Mouse (Mus musculus): ENCODE measurements around the gene Fancc.
"Not testable (repeated sequence)": the region's sequence is repeated elsewhere in the genome, so short reads cannot be mapped to it uniquely, and the experiment has no call there.

Fancc gene

DNA sequence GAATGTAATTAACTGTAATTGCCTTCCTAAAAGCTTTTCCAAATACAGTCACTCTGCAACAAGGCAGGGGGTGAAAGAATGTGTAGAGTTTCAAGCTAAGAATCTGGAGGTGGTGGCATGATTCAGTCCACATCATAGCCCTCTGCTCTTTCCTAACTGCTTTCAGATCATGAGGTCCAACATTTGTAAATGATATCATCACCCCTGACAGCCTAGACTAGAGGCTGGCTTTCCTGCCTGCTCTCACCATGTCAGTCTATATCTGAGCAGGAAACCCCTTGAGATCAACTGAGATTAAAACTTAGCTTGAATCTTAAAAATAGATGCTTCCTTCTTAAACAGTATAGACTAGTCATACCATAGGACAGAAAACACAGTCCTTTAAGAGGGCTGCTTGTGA, 75.9 kb downstream of the Fancc start:
- no peak for DNase-seq (ENCODE audit: low spot score)

DNA sequence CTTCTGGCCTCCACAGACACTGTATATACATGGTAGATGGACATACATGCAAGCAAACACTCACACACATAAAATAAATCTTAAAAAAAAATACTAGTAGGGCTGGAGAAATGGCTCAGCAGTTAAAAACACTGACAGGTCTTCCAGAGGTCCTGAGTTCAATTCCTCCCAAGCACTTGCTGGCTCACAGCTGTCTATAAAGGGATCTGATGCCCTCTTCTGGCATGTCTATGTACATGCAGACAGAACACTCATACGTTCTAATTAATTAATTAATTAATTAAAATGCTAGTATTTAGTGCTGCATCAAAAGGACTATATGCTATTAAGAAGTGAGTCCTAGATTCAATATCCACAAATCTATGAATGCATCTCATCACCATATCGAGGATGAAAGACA, 78.9 kb downstream of the Fancc start:
- DNase-seq (ENCODE audit: low spot score): no peak

DNA sequence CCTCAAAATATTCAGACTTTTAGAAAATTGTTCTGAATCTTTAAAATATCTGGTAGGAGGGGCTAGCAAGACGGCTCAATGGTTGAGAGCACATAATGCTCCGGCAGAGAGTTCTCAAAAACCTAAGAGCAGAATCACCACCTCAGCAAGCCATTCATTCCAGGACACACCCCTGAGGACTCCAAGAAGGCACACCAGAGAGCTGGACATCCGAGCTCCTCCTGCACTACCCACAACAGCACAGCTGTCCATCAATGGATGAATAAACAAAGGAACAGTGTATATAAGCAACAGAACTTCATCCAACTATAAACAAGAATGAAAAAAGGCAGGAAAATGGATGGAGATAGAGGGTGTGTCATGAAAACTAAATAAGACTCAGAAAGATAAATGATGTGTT, 80.3 kb downstream of the Fancc start:
- no peak for DNase-seq (ENCODE audit: low spot score)

DNA sequence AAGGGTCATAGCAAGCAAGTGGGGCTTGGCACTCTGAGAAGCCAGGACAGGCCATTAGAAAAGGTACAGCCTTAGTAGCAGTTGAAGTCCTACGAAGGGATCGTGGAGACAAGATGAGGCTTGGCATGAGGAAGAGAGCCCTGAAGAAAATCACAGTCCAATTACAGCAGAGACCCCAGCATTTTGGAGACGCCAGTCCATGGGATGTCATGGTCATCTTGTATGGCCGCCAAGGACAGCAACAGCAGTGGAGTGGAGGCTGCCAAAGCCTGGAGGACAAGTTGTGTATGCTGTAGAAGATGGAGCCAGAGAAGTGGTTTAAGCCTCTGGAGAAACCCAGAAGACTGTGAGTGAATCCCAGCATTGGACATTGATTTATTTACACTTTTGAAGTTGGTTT, 84.4 kb downstream of the Fancc start:
- DNase-seq (ENCODE audit: low spot score): no peak

DNA sequence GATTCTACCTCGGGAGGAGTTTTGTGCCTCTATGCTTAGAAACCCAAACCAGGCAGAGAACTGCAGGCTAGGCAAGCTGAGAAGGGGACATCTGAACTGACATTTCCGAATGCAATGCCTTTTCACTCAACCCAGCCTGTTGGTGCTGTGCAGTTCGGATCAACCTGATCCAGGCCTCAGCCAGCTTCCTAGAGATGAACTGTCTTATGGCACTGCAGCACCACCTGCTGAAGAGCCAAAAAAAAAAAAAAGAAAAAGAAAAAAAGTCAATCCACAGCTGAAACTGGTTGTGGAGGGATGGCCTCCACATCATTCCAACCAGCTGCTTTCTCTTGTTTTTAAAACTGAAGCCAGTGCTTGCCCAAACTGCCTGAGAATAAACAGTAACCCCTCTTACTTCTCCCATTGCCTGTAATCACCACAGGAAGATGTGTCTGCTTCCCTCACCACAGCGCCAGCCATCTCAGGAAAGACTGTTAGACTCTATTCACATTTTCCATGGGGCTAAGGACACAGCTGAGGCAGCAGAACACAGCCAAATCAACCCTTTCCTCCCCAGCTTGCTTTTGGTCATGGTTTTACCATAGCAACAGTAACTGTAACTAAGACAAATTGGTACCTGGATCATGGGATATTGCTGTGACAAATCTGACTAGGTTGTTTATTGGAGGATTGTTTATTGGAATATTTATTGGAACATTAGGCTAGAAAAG, 85.6 kb downstream of the Fancc start:
- no peak for DNase-seq (ENCODE audit: low spot score)

DNA sequence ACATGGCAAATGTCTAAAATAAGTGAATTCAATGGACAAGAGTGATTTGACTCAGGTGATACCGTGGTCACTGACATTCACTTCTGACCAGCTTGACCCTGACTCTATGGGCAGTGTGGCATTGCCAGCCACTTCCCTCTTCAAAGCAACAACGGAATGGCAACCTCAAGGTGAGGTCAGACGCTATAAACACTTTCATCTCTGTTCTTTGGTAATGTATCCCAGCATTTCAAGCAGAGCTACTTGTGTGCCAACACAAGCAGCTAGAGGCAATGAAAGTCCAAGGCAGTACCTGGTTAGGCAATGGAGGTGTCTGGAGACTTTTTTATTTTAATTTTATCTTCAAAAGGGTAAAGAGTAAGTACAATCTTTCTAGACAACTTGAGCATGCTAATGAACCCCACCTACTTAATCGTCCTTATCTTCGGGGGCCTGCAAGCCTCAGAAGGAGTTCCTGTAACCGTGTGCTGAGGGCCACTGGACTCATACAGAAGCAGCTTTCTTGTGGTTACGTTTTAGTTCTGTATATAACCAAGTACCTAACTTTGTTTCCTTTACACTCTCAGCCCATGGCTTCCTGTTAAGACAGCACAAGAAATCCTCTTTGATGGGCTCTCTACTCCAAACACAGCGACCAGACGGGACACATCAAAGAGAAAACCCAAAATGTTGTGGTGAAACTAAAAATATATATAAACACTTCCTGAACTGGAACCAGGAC, 86.3 kb downstream of the Fancc start:
- DNase-seq (ENCODE audit: low spot score): no peak

DNA sequence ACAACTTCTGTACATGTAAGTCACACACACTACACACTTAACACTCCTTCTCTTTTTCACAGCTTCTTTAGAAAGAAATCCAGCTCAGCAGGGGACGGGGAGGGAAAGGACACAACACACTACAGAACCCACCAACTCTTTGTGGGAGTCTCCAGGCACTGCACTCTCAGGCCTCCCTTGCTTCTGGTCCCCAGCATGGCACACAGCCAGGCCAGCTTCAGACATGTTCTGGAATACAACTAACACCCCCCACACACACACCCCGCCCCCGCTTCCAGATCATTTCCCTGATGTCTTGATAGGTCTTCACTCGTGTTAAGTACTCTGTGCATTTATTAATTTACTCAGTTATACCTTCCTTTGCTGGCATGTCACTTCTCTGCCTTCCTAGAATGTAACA, 91.9 kb downstream of the Fancc start:
- DNase-seq (ENCODE audit: low spot score): no peak

DNA sequence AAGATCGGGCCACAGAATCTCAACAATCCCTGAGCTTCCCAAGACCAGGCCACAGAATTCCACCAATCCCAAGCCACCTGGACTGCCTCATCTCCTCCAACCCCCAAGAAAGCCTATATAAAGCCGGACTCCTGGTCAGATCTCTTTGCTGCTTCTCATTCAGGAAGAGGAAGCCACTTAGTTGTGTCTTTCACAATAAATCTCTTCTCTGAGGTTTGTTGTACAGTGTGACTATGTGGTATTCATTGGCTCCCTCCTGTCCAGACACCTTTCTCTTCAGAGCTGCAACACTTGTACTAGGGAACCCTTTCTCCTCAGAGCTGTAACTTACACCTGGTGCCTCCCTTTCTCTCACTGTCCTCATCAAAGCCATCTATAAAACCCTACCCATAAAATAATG, 92.4 kb downstream of the Fancc start:
- no peak for DNase-seq (ENCODE audit: low spot score)

DNA sequence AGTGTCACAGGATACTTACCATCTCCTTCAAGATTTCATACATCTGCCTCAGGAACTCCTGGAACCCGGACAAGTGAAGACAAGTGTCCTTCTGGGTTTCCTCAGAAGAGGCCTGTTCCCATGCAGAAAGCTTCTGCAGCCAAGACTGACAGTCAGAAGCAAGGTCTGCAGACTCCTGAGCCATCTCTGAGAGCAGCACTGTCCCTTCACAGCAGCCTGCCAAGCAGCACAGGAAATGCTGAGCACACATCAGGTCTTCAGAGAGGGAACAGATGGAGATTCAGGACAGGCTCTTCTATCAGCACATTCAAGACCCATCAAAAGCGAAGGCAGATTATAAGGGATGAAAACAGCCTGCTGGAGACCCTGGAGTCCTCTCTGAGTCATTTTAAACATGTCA, 94.3 kb downstream of the Fancc start:
- DNase-seq (ENCODE audit: low spot score): no peak

DNA sequence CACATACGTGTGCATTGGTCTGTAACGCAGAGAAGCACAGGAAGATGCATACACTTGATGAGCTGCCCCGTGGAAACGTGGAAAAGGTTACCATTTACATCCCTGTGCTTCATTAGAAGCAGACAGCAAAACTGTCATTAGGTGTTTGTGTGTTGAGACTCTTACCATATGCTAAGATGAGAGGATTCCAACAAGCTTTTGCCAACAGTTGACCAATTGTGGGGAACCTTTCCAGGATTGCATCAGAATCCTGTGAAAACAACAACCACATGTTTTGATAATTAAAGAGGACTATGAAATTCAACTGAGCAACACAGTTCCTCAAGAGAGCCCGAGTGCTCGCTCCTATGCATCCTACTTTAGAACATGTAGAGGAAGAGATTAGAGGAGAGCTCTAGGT, 97.0 kb downstream of the Fancc start:
- DNase-seq (ENCODE audit: low spot score): peak; percentile 90

DNA sequence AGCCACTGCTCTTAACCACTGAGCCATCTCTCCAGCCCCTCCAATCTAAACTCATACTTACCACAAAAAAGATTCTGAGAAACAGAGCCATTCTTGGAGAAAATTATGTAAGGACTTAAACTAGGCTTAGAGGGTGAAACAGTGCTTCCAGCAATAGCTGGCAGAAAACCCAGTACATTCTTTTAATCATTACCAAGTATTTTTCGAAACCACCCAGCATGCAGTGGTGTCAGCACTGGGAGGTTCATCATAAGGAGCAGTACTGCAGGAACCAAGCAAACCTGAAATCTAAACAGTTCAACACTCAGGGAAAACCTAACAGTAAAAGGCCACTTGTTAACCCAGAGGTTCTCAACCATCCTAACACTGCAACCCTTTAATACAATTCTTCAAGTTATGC, 99.7 kb downstream of the Fancc start:
- peak; percentile 71 for DNase-seq (ENCODE audit: low spot score)

DNA sequence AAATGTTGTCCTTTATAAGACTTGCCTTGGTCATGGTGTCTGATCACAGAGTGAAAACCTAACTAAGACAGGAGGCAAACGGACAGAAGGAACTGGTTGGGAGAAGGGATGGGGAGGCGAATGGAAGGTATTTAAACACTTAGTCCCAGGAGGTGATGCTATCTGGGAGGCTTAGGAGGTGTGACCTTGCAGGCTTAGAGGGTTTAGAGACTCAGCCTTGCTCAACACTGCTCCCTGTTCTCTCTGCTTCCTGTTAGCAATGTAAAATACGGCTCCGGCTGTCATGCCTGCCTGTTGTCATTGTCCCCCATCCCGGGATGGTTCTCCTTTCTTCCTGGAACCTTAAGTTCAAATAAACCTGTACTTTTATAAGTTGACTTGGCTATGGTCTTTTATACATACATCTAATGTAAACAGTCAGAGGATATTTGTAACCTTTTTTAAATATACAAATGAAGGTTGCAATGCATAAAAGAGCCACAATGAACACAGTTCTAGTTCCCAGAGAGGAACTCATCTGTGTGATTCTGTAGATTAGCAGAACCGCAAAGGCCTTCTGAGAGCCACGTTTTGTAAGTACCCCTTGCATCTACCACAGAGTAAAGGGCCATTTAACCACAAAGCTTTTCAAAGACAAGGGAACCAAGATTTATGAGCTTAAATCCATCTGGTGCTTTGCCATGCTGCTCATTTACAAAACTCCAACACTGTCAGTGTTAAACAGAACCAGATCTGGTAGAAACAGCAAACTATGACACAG, 102.6 kb downstream of the Fancc start:
- DNase-seq (ENCODE audit: low spot score): peak; percentile 30

DNA sequence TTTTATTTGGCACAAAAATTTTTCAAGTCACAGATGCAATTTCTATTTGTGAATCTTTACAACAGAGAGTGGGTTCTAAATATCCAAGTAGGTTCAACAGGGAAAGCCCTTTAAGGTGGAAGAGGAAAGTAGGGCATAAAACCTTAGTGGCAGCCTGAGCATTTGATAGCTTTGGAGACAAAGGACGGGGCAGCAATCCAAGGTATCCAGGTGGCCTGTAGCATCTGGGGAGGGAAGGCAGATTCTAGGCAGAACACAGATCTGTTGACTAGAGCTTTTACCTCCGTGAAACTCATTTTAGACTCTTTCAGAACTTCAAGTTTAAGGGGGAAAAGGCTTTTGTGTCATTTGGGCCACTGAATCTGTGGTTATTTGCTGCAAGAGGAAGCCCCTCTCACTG, 111.8 kb downstream of the Fancc start:
- no peak for DNase-seq (ENCODE audit: low spot score)

DNA sequence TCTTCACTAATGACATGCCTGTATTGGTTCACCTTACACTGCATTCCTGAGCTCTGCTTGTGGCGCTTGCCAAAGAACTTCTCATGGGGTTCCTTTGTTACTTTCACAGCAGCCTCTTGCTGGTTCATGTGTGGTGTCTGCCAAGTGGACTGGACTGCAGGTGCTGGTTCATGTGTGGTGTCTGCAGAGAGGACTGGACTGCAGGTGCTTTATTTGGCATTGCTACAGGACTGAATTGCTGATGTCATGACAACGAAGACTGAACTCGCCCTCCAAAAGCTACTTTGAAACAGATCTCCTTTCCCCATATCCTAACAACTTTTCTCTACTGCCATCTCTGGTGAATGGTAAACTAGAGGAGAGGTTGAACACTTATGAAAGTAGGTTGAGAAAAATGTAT, 112.3 kb downstream of the Fancc start:
- no peak for DNase-seq (ENCODE audit: low spot score)

DNA sequence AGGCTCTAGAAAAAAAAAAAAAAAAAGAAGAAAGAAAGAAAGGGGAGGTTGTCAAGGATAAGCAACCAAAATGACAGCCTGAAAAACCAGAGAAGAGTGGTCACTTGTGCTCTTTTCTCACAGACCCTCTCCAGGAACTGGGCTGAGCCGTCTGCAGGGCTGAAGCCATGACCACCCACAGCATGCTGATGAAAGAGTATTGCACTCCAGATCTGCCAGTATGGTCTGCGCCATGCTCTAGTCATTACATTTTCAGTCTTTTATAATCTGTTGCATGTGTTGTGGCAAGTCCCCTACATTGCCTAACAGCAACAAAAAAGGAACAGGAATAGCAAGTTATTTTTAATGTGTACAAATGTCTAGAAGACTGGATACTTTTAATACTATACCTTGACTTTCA, 114.9 kb downstream of the Fancc start:
- DNase-seq (ENCODE audit: low spot score): no peak

DNA sequence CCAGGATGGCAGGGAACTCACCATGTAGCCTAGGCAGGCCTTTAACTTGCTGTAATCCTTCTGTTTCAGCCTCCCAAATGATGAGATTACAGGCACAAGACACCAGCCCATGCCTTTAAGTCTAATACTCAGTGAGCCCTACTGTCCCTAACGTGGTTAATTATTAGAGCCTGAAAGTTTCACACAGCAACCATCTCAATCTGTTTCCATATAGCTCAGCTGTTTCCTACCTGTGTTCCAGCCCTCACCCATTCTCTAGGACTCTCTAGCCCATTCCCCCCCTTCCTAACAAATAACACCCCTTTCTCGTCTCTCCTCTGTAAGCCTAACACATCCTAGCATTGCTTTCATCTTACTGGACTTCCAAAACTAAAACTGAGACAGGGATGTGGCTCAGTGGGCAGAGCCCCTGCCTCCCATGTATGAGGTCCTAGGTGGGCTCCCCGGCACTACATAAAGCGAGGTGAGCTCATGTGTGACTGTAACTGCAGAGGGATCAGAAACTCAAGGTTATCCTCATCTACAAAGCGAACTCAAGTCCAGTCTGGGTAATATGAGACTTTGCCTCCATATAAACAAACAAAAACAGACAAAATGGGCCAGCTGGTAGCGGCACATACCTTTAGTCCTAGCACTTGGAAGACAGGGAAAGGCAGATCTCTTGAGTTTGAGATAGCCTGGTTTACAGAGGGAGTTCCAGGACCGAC, 123.5 kb downstream of the Fancc start:
- DNase-seq (ENCODE audit: low spot score): no peak

DNA sequence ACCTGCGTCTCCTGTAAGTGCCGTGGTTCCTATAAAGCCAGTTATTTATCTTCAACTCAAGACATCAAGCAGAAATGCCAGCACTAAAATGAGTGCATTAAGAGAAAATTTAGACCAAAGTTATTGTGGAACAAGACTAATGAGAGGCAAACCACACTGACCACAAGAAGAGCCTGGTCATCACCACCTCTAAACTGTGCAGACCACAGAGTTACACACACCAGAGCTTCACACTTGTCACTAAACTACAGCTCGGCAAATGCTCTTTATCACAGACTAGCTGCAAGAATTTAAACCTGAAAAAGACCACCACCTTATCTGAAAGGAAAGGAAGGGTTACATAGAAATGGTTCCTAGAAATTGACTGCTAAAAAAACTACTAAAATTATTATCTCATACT, 135.3 kb downstream of the Fancc start:
- DNase-seq (ENCODE audit: low spot score): no peak

DNA sequence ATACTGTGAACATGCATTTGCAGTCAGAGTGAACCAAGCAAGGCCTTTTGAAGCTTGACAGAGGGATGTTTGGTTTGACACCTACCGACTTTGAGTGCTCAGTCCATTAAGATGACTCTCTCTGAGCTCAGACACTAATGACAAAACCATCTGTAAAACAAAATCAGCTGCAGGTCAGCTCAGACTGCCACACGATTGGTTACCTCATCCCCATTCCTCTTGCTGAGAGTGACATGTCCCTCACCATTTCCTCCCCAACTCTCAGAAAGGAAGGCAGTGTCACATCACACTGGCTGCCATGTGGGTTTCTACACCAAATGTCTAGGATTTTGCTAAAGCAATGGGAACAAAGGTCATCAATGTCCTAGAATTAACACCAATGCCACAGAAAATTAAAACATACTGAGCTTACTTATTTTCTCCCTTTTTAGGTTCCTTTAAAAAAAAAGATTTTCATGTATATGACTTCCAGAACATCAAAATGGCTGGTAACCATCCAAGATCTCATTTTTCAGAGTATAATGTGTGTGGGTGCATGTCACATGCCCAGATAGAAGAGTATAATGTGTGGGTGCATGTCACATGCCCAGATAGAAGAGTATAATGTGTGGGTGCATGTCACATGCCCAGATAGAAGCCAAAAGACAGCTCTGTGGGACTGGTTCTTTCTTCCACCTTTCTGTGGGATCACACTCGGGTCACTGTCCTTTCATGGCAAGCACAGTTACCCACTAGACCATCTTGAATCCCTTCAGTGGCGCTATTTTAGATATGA, 136.8 kb downstream of the Fancc start:
- no peak for DNase-seq (ENCODE audit: low spot score)

DNA sequence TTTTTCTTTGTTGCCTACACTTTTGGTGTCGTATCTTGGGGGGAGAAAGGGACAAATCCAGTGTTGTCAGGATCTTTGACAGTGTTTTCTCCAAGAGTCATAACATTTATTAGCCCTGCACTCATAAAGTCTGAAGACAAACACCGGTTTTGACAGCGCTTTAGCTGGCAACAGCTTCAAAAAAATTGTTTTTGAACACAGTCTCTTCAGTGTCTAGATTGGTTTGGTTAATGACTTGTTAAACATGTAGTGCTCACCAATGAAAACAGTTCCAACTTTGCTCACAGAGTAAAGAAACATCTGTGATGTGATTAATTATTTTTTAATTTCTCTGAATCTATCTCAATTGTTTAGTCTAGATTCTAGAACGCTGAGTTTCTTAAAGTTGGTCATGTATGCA, 137.7 kb downstream of the Fancc start:
- DNase-seq (ENCODE audit: low spot score): no peak

DNA sequence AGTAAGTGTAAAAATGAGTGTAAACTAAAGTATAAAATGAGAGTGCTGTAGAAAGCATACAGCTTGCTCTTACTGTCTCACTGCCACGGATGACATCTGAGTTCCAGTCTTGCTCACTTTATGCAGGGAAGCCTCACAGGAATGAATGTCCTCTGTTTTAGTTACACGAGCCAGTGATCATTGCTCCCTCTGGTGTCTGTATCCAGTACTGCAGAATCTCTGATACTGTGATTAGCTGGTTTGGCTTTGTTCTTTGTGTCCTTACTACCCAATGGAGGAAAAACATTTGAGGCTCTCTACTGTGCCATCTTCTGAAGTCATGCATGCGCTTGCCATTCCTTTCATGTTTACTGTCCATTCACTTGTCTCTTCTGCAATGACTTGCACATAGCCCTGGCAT, 140.5 kb downstream of the Fancc start:
- DNase-seq (ENCODE audit: low spot score): peak; percentile 77

DNA sequence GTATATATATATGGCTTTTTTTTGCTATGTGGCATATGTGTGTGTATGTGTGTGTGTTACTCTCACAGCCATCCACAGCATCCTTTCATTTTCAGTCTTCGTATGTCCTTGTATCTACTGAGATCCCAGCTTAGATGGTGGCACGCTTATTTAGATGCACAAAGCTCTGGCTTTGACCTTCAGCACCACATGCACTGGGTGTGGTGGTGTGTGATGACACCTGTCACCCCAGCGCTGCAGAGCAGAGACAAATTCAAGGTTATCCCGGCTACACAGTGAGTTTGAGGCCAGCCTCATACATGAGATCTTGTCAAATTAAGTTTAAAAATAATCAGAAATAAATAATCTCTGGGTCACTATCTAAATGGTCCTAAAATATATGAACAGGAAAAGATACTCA, 141.0 kb downstream of the Fancc start:
- DNase-seq (ENCODE audit: low spot score): no peak

DNA sequence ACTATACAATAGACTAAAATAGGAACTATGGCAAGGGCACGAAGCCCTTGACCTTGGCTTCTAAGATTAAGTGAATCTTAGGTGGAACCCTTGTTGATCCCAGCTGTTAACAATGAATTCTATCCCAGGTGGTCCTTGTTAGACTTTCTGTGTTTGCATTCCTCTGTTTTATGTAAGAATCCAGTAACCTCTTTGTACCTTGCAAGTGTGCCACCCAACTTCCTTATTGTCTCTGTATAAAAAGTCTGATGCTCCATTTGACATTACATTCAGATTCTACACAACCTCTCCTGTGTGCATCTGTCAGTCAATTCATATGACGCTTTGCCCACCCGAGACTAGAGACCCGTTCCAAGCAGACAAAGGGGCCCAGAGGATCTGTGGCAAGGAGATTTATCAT, 143.8 kb downstream of the Fancc start:
- DNase-seq (ENCODE audit: low spot score): not testable (repeated sequence)
